Mouse (Mus musculus): ENCODE measurements around the gene Exosc3.

DNA sequence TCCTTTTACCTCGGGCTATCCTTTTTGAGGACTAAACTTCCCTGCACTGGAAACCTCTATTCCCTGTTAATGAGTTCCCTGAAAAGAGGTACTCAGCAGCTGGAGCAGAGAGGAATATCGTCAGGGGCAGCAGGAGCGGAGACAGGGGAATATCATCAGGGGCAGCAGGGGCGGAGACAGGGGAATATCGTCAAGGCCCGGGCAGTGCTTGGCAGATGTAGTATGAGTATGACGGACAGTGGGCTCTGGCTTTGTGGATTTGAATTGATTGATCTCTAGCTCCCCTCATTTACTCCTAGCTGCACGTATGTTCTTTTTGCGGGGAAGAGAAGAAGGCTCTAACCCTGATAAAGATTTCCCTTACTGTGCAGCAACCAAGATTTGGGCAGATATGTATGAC lies 1.3 kb downstream of the Exosc3 start:
- TF ChIP-seq CTCF (IDR thresholded peaks at IDR 0.05; ENCODE audit: control insufficient read depth, insufficient read depth, insufficient replicate concordance, low read depth, low read length) (no peak), POLR2A (IDR thresholded peaks at IDR 0.05; ENCODE audit: control insufficient read depth, low read depth, low read length) (no peak)
